Mouse (Mus musculus) stomach, postnatal 0 days (tissue): ENCODE measurements around the gene Cntf. TPM values are rescaled to one million over a fixed set of nuclear protein-coding genes. Genes with fewer than 3 reads are reported as not detected.
"Not testable (repeated sequence)": the region's sequence is repeated elsewhere in the genome, so short reads cannot be mapped to it uniquely, and the experiment has no call there.

Source experiments
- ATAC-seq: fragments of 200-750 bp; cut with Nextera tagmentation; 2 replicates; pipeline ENCODE4 v1.8.0; 2017; ENCODE audit not compliant: low FRiP score, low TSS enrichment
- DNase-seq: peaks from one replicate; pipeline ENCODE4 v3.0.0-alpha.2; 2016; ENCODE audit warnings: low spot score
- H3K27ac ChIP-seq: fragments of 300-500 bp; sonication (generic); replicated peaks from 2 replicates; pipeline ENCODE4 v1.5.1; 2014; ENCODE audit warnings: mild to moderate bottlenecking, control low read depth
- H3K27me3 ChIP-seq: fragments of 300-500 bp; sonication (generic); 2 replicates; pipeline ENCODE4 v1.6.1; 2014; ENCODE audit warnings: low read length; ENCODE audit not compliant: control insufficient read depth, insufficient read depth
- H3K36me3 ChIP-seq: fragments of 300-500 bp; sonication (generic); 2 replicates; pipeline ENCODE4 v1.6.1; 2014; ENCODE audit warnings: low read length, mixed read lengths; ENCODE audit not compliant: control insufficient read depth, insufficient read depth
- H3K4me1 ChIP-seq: fragments of 300-500 bp; sonication (generic); replicated peaks from 2 replicates; pipeline ENCODE4 v1.6.1; 2014; ENCODE audit warnings: antibody characterized with exemption; ENCODE audit not compliant: control insufficient read depth, insufficient read depth
- H3K4me2 ChIP-seq: fragments of 300-500 bp; sonication (generic); replicated peaks from 2 replicates; pipeline ENCODE4 v1.6.1; 2014; ENCODE audit warnings: low read depth, mild to moderate bottlenecking, control low read depth, moderate library complexity
- H3K4me3 ChIP-seq: fragments of 300-500 bp; sonication (generic); 2 replicates; pipeline ENCODE4 v1.5.1; 2014; ENCODE audit warnings: low read depth, low read length, control low read depth
- H3K9ac ChIP-seq: fragments of 300-500 bp; sonication (generic); 2 replicates; pipeline ENCODE4 v1.6.1; 2014; ENCODE audit warnings: mild to moderate bottlenecking, low read length, control low read depth, mixed read lengths
- H3K9me3 ChIP-seq: fragments of 300-500 bp; sonication (generic); 2 replicates; pipeline ENCODE4 v1.6.1; 2016; ENCODE audit warnings: low read length; ENCODE audit not compliant: control insufficient read depth
- CTCF ChIP-seq: IDR thresholded peaks from 2 replicates; pipeline ENCODE4 v1.5.1; 2016; ENCODE audit warnings: antibody characterized with exemption, low read depth, mild to moderate bottlenecking, moderate library complexity
- EP300 ChIP-seq: optimal IDR thresholded peaks from 2 replicates; pipeline ENCODE3; 2016; ENCODE audit warnings: antibody characterized with exemption
- WGBS: fragments of 180-500 bp; shearing (Covaris S2); extraction: QIAGEN DNeasy Blood & Tissue Kit; methylation state at CpG from one replicate; pipeline ENCODE4 v1.1.7; 2014; 5-methylcytosine and 5-hydroxymethylcytosine counted together
- polyA plus RNA-seq: library from polyadenylated mRNA; unstranded; fragments of >200 nt; fragmentation: Nextera tagmentation; extraction: Ambion mirVana; gene quantifications from 2 replicates; pipeline ENCODE4 v1.2.1, GENCODE M21; 2015

The Cntf gene
- polyA plus RNA-seq, 1 experiment from 2014 or later = 0.55 TPM

DNA sequence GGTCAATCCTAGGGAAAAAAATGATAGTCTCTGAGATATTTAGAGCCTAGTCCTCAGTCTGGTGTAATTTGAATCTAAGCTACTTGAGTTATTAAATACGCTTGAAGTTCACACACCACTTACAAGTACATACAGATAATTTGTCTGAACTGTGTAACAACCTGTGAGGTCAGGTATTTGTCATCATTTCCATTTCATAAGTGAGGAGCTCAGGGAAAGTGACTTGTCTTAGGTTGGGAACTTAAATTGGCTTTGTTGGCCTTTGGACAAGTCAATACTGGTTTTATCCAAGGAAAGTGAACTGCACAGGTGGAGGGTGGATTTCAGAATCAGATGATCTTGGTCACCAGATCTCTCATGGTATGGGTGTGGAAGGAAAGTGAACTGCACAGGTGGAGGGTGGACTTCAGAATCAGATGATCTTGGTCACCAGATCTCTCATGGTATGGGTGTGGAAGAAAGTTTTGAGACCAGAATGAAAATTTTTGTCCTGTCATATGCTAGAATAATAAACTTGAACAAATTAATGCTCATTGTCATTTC lies 6.4 kb downstream of the Cntf start:
- no peak overlapping the region for H3K4me3 ChIP-seq
- TF ChIP-seq CTCF (no peak), EP300 (no peak)
- ATAC-seq (no peak), DNase-seq (no peak)
- peaks cover 2% of the 10 kb centered on the region; the same call in 1 of the 2 replicates for H3K36me3 ChIP-seq
- H3K4me2 ChIP-seq = no peak overlapping the region
- no peak overlapping the region for H3K9ac ChIP-seq
- H3K27ac ChIP-seq = no peak overlapping the region
- H3K27me3 ChIP-seq = no peaks in the 10 kb centered on the region
- 75% methylated on average over 1 of the region's 1 CpGs for WGBS
- no peaks in the 10 kb centered on the region for H3K9me3 ChIP-seq
- no peaks in the 10 kb centered on the region for H3K4me1 ChIP-seq

DNA sequence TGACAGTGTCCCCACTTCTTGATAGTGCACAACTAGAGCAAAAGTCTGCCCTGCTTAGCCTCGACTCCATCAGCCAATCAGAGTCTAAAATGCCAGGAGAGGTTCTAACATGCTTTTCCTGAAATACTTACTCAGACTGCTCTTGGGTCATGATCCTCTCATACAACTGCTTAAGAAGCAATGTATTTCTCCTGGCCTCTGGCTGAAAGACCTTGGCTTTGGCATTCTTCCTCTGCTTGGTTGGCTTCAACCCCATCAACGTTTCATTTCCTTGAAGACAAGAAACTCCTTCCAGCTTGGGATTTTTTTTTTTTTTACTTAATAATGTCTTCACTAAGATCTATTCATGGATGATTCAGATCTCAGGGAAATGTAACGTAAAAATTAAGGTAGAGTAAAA lies 9.1 kb downstream of the Cntf start:
- no peak for DNase-seq
- 58% methylated on average over 3 of the region's 3 CpGs for WGBS
- no peak overlapping the region for H3K9ac ChIP-seq

DNA sequence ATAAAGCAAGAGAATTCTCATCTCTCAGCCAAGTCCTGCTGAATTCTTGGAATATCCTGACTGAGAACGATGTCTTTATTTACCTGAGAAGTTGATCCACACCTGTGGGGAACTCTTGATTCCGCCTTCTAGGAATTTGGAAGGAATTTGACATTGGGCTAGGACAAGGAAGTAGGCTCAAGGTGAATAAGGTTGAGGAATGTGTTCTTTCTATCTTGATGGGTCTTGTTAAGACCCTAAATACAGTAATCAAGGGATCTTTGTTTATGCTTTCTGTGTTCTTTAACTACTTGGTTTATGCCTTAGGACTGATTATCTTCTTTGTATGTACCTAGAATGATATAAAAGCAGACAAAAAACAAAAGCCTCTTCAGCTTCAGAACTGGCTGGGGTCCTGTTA lies 33.5 kb downstream of the Cntf start:
- H3K27me3 ChIP-seq = no peaks in the 10 kb centered on the region
- ATAC-seq (no peak), DNase-seq (no peak)
- H3K27ac ChIP-seq = no peak overlapping the region
- H3K9me3 ChIP-seq = no peaks in the 10 kb centered on the region
- no peaks in the 10 kb centered on the region for H3K4me1 ChIP-seq
- no peak overlapping the region for H3K4me3 ChIP-seq
- 59% methylated on average over 2 of the region's 2 CpGs for WGBS
- no peaks in the 10 kb centered on the region for H3K36me3 ChIP-seq
- H3K9ac ChIP-seq = no peak overlapping the region
- no peak overlapping the region for H3K4me2 ChIP-seq
- TF ChIP-seq EP300 = no peak
- TF ChIP-seq CTCF = no peak

More for the DNA sequence above, 9.1 kb downstream of the Cntf start:
- ATAC-seq = no peak
- Histone ChIP-seq H3K27ac (no peak overlapping the region), H3K4me2 (no peak overlapping the region), H3K9me3 (no peaks in the 10 kb centered on the region), H3K4me3 (no peak overlapping the region), H3K36me3 (no peaks in the 10 kb centered on the region), H3K27me3 (no peaks in the 10 kb centered on the region), H3K4me1 (no peaks in the 10 kb centered on the region)
- TF ChIP-seq EP300 = no peak
- TF ChIP-seq CTCF = no peak

DNA sequence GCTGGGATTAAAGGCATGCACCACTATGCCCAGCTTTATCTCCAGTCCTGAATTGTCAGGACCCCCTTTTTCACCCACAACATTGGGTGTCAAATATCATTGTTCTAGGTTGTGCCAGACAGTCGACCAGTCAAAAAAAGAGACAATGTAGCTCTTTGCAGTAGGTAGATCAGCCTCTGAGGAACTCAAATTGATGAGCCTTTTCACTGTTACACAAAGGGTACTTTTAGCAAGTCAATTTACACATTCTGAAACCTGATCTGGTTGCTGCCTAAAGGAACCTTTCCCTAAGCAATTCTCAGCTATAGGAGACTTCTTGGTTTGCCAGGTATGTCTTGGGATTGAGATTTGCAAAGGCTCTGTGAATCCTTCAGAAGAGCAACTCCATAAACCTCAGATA lies 34.4 kb downstream of the Cntf start:
- DNase-seq (no peak), ATAC-seq (no peak)
- H3K27me3 ChIP-seq = no peaks in the 10 kb centered on the region
- no peak overlapping the region for H3K4me3 ChIP-seq
- no peak overlapping the region for H3K4me2 ChIP-seq
- no peak overlapping the region for H3K27ac ChIP-seq
- TF ChIP-seq EP300 (no peak), CTCF (no peak)
- no peaks in the 10 kb centered on the region for H3K4me1 ChIP-seq
- H3K9me3 ChIP-seq = no peaks in the 10 kb centered on the region
- 67% methylated on average over 1 of the region's 1 CpGs for WGBS
- no peaks in the 10 kb centered on the region for H3K36me3 ChIP-seq
- H3K9ac ChIP-seq = no peak overlapping the region

DNA sequence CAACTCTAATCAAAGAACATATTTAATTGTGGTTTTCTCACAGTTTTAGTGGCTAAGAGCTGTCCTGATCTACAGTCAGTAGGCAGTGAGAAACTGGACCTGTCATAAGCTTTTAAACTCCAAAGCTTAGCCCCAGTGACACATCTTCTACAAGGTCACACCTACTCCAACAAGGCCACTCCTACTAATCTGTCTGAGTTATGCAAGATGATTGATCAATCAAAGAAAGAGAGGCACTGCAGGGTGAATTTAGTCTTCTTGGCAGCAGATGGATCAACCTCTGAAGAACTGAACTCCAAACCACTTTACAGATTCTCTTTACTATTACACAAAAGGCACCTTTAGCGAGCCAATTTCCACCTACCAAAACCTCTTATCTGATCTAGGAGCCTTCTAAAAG lies 39.6 kb downstream of the Cntf start:
- H3K27ac ChIP-seq = no peak overlapping the region
- H3K9me3 ChIP-seq = no peaks in the 10 kb centered on the region
- H3K4me1 ChIP-seq = no peaks in the 10 kb centered on the region
- DNase-seq (no peak), ATAC-seq (no peak)
- H3K27me3 ChIP-seq = no peaks in the 10 kb centered on the region
- TF ChIP-seq CTCF (no peak), EP300 (no peak)
- WGBS = 68% methylated on average over 1 of the region's 1 CpGs
- no peak overlapping the region for H3K4me3 ChIP-seq
- H3K4me2 ChIP-seq = no peak overlapping the region
- no peaks in the 10 kb centered on the region for H3K36me3 ChIP-seq
- no peak overlapping the region for H3K9ac ChIP-seq

DNA sequence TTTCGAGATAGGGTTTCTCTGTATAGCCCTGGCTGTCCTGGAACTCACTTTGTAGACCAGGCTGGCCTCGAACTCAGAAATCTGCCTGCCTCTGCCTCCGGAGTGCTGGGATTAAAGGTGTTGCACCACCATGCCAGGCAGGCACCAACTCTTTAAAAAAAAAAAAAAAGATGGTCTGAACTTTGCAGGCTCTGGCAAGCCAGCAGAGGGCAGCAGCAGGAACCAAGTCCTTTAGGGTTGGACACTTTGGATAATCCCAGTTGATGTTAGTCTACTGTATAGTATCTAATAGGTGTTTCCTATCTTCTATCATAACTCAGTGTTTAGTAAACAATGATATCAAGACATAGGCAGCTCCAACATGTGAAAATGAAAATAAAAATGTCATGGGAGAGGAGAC lies 43.1 kb downstream of the Cntf start:
- Histone ChIP-seq H3K4me2 (no peak overlapping the region), H3K27me3 (no peaks in the 10 kb centered on the region), H3K9me3 (no peaks in the 10 kb centered on the region), H3K9ac (no peak overlapping the region), H3K27ac (no peak overlapping the region), H3K4me1 (no peaks in the 10 kb centered on the region), H3K4me3 (no peak overlapping the region), H3K36me3 (no peaks in the 10 kb centered on the region)
- DNase-seq (peak; percentile 30), ATAC-seq (no peak)
- TF ChIP-seq CTCF = peak; percentile 61
- no peak for TF ChIP-seq EP300
- WGBS = 68% methylated on average over 2 of the region's 3 CpGs

DNA sequence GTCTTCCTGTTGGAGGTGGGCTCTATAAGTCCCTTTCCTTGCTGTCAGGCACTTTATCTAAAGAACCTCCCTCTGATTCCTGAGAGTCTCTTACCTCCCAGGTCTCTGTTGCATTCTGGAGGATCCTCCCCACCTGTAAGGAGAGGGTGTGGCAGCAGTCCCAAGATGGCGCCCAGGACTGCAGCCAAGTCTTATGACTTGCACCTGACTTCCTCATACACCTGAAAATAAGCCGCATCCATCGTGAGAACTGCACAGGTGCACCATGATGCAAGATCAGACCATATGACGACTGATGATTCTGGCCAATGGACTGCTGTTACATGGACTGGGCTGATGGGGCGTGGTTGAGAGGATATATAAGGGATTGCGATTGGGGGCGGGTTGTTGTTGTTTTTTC lies 43.8 kb downstream of the Cntf start:
- H3K4me3 ChIP-seq, DNase-seq, ATAC-seq, H3K27me3 ChIP-seq, H3K4me1 ChIP-seq, H3K36me3 ChIP-seq, H3K9ac ChIP-seq, H3K27ac ChIP-seq, H3K9me3 ChIP-seq, H3K4me2 ChIP-seq: not testable (repeated sequence)
- WGBS = 90% methylated on average over 7 of the region's 7 CpGs

DNA sequence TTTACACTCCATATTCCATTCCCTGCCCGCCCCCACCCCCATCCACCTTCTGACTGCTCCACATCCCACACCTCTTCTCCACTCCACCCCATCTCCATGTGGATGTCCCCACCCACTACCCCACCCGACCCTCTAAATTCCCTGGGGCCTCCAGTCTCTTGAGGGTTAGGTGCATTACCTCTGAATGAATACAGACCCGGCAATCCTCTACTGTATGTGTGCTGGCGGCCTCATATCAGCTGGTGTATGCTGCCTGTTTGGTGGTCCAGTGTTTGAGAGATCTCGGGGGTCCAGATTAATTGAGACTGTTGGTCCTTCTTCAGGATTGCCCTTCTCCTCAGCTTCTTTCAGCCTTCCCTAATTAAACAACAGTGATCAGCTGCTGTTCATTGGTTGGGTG lies 44.5 kb downstream of the Cntf start:
- ATAC-seq, H3K4me3 ChIP-seq, H3K36me3 ChIP-seq, H3K27me3 ChIP-seq, H3K9me3 ChIP-seq, H3K4me2 ChIP-seq, H3K4me1 ChIP-seq, H3K27ac ChIP-seq, DNase-seq, H3K9ac ChIP-seq: not testable (repeated sequence)
- WGBS = 82% methylated on average over 5 of the region's 5 CpGs
